Comparison of ENCODE assay signal across 13 mouse cellular contexts in the genomic region with DNA sequence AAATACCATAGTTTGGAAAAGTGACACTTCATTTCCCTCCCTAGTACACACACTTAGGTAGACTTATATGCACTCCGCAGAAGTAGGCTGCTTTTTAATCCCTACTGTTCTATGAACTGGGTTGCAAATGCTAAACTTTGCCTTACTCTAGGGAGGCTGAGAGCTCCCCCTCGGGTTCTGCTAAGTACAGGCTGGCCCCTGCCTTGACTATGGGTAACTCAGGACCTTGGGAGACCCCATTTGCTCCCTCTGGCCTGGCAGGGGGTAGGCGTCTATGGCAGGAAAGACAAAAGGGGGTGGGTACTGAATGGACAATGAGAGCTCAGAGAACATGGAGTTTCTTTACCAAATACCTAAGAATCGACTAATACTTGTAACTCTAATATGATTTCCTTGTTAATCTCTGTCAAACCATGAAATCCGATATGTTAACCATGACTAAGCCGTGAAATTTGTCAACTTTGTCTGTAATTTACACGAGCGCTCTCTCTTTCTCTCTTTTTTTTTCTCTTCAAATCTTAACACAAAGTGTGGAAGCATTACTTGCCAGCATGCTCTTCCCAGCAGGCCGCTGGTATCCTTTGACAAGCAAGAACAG.
DNase-seq lines count a peak whose midpoint lies in the region; ATAC-seq and TF ChIP-seq lines count a peak whose summit lies in the region.
"Had no signal": no experiment of that assay in that cellular context is flagged by ENCODE, and none has a peak within 500 bp of the region (broad histone marks: within the 10 kb centered on the region; RNA-seq: fewer than 3 reads in every experiment).

No protein-coding gene starts in this region.

- no peak for DNase-seq in forebrain, embryonic 10.5 days (ENCODE audit: extremely low spot score, low spot score)
- DNase-seq in stomach, postnatal 0 days (ENCODE audit: low spot score): no peak
- no peak for DNase-seq in thymus, postnatal 14 days
- no peak for DNase-seq in thymus, postnatal 10 days (ENCODE audit: low spot score in 2 of 2)
- DNase-seq in cerebellum, adult 8-10 months: no peak
- DNase-seq: kidney, adult 8-10 months; layer of hippocampus, adult 9-11 months; thymus, adult 2 months had no signal

- no peak for ATAC-seq in forebrain, embryonic 13.5 days
- no peak for ATAC-seq in stomach, embryonic 16.5 days (ENCODE audit: insufficient read depth, low FRiP score)
- no peak for ATAC-seq in stomach, postnatal 0 days (ENCODE audit: low FRiP score, low TSS enrichment)
- no peak for ATAC-seq in limb, embryonic 13.5 days (ENCODE audit: low FRiP score, low read depth)

- no peak overlapping the region for H3K27ac ChIP-seq in forebrain, embryonic 13.5 days
- H3K27ac ChIP-seq in forebrain, embryonic 10.5 days: no peak overlapping the region
- H3K27ac ChIP-seq in stomach, embryonic 16.5 days (ENCODE audit: low read length): no peak overlapping the region
- H3K27ac ChIP-seq in stomach, postnatal 0 days (replicated peaks): no peak overlapping the region
- H3K27ac ChIP-seq in limb, embryonic 13.5 days: peak overlapping the region; percentile 81

- H3K9ac ChIP-seq in forebrain, embryonic 13.5 days: no peak overlapping the region
- H3K9ac ChIP-seq in stomach, embryonic 16.5 days (ENCODE audit: low read length): no peak overlapping the region
- no peak overlapping the region for H3K9ac ChIP-seq in stomach, postnatal 0 days (ENCODE audit: low read length)
- no peak overlapping the region for H3K9ac ChIP-seq in limb, embryonic 13.5 days

- no peaks in the 10 kb centered on the region for H3K9me3 ChIP-seq in forebrain, embryonic 13.5 days (replicated peaks)
- no peaks in the 10 kb centered on the region for H3K9me3 ChIP-seq in forebrain, embryonic 10.5 days
- no peaks in the 10 kb centered on the region for H3K9me3 ChIP-seq in stomach, embryonic 16.5 days (replicated peaks; ENCODE audit: control insufficient read depth, low read length)
- H3K9me3 ChIP-seq in stomach, postnatal 0 days (ENCODE audit: control insufficient read depth, low read length): no peaks in the 10 kb centered on the region
- no peaks in the 10 kb centered on the region for H3K9me3 ChIP-seq in limb, embryonic 13.5 days

- TF ChIP-seq EP300 in stomach, postnatal 0 days (optimal IDR thresholded peaks at IDR 0.05): no peak

- peak overlapping the region; percentile 33; the same call in 1 of the 2 replicates for H3K4me2 ChIP-seq in forebrain, embryonic 13.5 days
- 0 out of 2 replicates have a peak overlapping the region, but pooled peaks have one; percentile 12 for H3K4me2 ChIP-seq in stomach, embryonic 16.5 days (ENCODE audit: low read depth, low read length)
- H3K4me2 ChIP-seq in stomach, postnatal 0 days (replicated peaks; ENCODE audit: low read depth): no peak overlapping the region
- H3K4me2 ChIP-seq in limb, embryonic 13.5 days (replicated peaks): peak overlapping the region; percentile 38

- WGBS in forebrain, embryonic 13.5 days: 53% methylated on average over 9 of the region's 9 CpGs
- 45% methylated on average over 9 of the region's 9 CpGs for whole genome bisulfite sequencing in forebrain, embryonic 10.5 days
- WGBS in stomach, embryonic 16.5 days: 51% methylated on average over 9 of the region's 9 CpGs
- 63% methylated on average over 9 of the region's 9 CpGs for WGBS in stomach, postnatal 0 days
- 35% methylated on average over 9 of the region's 9 CpGs for WGBS in limb, embryonic 13.5 days

- no peak overlapping the region for H3K4me3 ChIP-seq in forebrain, embryonic 13.5 days
- no peak overlapping the region for H3K4me3 ChIP-seq in forebrain, embryonic 10.5 days
- H3K4me3 ChIP-seq in stomach, embryonic 16.5 days (replicated peaks; ENCODE audit: low read length): no peak overlapping the region
- no peak overlapping the region for H3K4me3 ChIP-seq in stomach, postnatal 0 days (ENCODE audit: low read depth, low read length)
- H3K4me3 ChIP-seq in limb, embryonic 13.5 days: no peak overlapping the region
- H3K4me3 ChIP-seq: myocyte had no signal

- H3K4me1 ChIP-seq in forebrain, embryonic 13.5 days: peaks cover 18% of the 10 kb centered on the region
- H3K4me1 ChIP-seq in forebrain, embryonic 10.5 days: peaks cover 37% of the 10 kb centered on the region
- H3K4me1 ChIP-seq in stomach, embryonic 16.5 days (ENCODE audit: control insufficient read depth, insufficient read depth, low read length): peaks cover 6% of the 10 kb centered on the region; the same call in 1 of the 2 replicates
- no peaks in the 10 kb centered on the region for H3K4me1 ChIP-seq in stomach, postnatal 0 days (replicated peaks; ENCODE audit: control insufficient read depth, insufficient read depth)
- H3K4me1 ChIP-seq in limb, embryonic 13.5 days: peaks cover 52% of the 10 kb centered on the region

- H3K36me3 ChIP-seq in forebrain, embryonic 13.5 days (ENCODE audit: poor library complexity, severe bottlenecking): no peaks in the 10 kb centered on the region
- H3K36me3 ChIP-seq in forebrain, embryonic 10.5 days (replicated peaks): no peaks in the 10 kb centered on the region
- H3K36me3 ChIP-seq in stomach, embryonic 16.5 days (ENCODE audit: control insufficient read depth, insufficient read depth, low read length): no peaks in the 10 kb centered on the region
- H3K36me3 ChIP-seq in stomach, postnatal 0 days (ENCODE audit: control insufficient read depth, insufficient read depth, low read length): no peaks in the 10 kb centered on the region
- H3K36me3 ChIP-seq in limb, embryonic 13.5 days: no peaks in the 10 kb centered on the region
- H3K36me3 ChIP-seq: G1E had no signal

- peaks cover 82% of the 10 kb centered on the region for H3K27me3 ChIP-seq in forebrain, embryonic 13.5 days
- H3K27me3 ChIP-seq in forebrain, embryonic 10.5 days (ENCODE audit: poor library complexity, severe bottlenecking): peaks cover 96% of the 10 kb centered on the region
- no peaks in the 10 kb centered on the region for H3K27me3 ChIP-seq in stomach, embryonic 16.5 days (ENCODE audit: control insufficient read depth, insufficient read depth, low read length)
- no peaks in the 10 kb centered on the region for H3K27me3 ChIP-seq in stomach, postnatal 0 days (ENCODE audit: control insufficient read depth, insufficient read depth, low read length)
- H3K27me3 ChIP-seq in limb, embryonic 13.5 days: peaks cover 6% of the 10 kb centered on the region; the same call in 1 of the 2 replicates

- no peak for TF ChIP-seq CTCF in stomach, postnatal 0 days (IDR thresholded peaks at IDR 0.05; ENCODE audit: low read depth)
